Mouse (Mus musculus): ENCODE results near the gene Mydgf.

The Mydgf gene

GRCm38 (mm10) chr17:56194357-56194756 is 10.6 kb upstream of the Mydgf start:
- no peak for DNase-seq (ENCODE audit: low read depth)

GRCm38 (mm10) chr17:56191266-56191665 is 7.5 kb upstream of the Mydgf start:
- no peak for DNase-seq (ENCODE audit: low read depth)

GRCm38 (mm10) chr17:56185281-56186141 is 1.8 kb upstream of the Mydgf start:
- no peak for DNase-seq (ENCODE audit: low read depth)

- peak; percentile 48 for DNase-seq (ENCODE audit: low read depth)
Observed at GRCm38 (mm10) chr17:56182975-56183657, 604 bp downstream of the Mydgf start.

DNA sequence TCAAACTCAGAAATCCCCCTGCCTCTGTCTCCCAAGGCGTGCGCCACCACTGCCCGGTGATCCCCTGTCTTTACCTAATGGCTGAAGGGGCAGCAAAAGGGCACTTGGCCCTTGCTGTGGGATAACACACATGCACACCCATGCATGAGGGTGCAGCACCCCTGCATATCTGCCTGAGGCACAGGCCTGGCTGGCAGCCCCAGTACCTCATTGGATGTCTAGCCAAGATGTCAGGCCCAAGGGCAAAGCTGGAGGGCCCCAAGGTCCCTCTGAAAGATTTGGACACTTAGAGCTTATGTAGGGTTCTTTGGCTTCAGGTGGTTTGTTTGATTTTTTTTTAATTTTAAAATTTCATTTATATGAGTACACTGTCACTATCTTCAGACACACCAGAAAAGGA is 8.3 kb downstream of the Mydgf start:
- DNase-seq (ENCODE audit: low read depth): no peak

GRCm38 (mm10) chr17:56173401-56174046 is 10.2 kb downstream of the Mydgf start:
- DNase-seq (ENCODE audit: low read depth): no peak

DNA sequence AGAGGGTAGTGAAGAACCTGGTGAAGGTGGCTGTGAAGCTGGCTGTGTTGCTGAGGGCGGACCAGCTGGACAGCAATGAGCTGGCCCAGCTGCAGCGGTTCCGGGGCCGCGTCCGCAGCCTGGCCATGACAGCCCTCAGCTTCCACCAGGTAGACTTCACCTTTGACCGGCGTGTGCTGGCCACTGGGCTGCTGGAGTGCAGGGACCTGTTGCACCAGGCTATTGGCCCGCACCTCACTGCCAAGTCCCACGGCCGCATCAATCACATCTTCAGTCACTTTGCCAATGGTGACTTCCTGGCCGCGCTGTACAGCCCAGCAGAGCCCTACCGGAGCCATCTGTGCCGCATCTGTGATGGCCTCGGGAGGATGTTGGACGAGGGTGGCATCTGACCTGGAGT is 11.8 kb downstream of the Mydgf start:
- no peak for DNase-seq (ENCODE audit: low read depth)

GRCm38 (mm10) chr17:56171456-56171855 is 12.3 kb downstream of the Mydgf start:
- no peak for DNase-seq (ENCODE audit: low read depth)

GRCm38 (mm10) chr17:56170636-56171035 is 13.1 kb downstream of the Mydgf start:
- no peak for DNase-seq (ENCODE audit: low read depth)

DNA sequence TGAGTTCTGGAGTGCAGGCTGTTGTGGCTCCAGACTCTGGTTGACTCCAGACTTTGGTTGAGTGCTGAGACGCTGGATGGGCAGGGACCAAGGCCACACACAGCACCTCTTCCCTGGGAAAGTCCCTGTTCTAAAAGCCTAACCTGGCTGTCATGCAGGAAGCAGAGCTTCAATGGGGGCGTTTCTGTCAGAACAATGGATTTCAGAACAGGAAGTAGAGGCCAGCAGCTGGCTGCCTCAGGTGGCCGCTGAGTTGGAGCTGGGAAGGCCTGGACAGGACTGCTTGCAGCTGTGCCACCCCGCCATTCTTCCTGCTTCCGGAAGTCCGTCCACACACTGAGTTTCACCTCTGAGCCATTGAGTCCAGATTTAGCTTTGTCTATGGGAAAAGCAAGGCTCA is 13.9 kb downstream of the Mydgf start:
- DNase-seq (ENCODE audit: low read depth): peak; percentile 53

DNA sequence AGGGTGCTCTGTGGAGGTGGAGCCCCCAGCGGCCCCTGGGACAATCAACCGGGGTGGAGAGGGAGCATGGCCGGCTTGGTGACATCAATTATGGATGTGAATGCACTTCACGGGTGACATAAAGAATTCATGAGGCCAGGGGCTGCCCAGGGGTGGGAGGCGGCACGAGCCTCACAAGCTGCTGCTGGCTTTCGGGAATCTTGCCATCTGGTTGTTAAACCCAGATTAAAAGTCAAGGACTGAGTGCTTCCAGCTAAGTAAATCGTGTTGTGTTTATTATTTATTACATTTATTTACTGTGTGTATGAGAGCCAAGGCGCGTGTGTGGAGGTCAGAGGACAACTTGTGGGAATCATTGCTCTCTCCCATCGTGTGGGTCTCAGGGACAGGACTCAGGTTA is 18.0 kb downstream of the Mydgf start:
- DNase-seq (ENCODE audit: low read depth): no peak

DNA sequence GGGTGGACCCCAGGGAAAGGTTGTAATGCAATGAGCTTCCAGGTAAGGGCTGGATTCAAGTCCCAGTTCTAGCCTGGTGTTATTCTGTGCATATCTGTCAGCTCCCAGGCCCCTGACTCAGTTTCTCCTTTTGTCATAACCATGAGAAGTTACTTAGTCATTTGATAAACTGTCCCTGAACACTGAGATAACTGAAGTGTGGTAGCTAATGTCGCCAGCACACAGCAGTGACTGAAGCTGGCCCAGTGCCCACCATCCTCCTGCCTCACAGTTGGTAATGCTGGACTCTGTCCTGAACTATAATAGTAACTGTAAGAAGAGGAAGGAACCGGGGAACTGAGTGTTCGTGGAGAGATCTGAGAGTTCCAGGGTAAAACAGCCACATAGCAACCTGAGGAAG is 19.2 kb downstream of the Mydgf start:
- DNase-seq (ENCODE audit: low read depth): no peak

GRCm38 (mm10) chr17:56163523-56164102 is 20.1 kb downstream of the Mydgf start:
- peak; percentile 93 for DNase-seq (ENCODE audit: low read depth)

- DNase-seq (ENCODE audit: low read depth): peak; percentile 96
Observed at GRCm38 (mm10) chr17:56162231-56162774, 21.4 kb downstream of the Mydgf start, which contains the start of gene Tnfaip8l1. Gene Tnfaip8l1 (plus strand): TSS chr17:56162477.

DNA sequence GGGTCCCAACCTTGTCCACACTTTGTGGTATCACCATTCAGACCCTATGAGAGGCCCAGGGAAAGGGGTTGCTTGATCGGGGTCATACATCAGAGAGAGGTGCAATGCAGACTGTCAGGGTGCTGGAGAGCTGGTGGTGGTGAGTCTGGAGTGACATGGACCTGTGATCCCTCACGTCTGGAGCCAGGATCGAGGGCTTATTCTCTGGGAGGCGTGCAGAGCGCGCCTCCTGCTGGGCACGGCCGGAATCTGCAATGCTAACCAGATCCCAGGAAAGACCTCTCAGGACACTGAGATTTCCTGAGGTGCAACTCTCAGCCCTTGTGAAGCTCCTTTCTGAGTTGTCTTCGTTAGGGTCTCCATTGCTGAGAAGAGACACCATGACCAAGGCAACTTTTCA is 24.0 kb downstream of the Mydgf start:
- peak; percentile 73 for DNase-seq (ENCODE audit: low read depth)

- no peak for DNase-seq (ENCODE audit: low read depth)
Observed at GRCm38 (mm10) chr17:56153643-56154042, 30.1 kb downstream of the Mydgf start.

DNA sequence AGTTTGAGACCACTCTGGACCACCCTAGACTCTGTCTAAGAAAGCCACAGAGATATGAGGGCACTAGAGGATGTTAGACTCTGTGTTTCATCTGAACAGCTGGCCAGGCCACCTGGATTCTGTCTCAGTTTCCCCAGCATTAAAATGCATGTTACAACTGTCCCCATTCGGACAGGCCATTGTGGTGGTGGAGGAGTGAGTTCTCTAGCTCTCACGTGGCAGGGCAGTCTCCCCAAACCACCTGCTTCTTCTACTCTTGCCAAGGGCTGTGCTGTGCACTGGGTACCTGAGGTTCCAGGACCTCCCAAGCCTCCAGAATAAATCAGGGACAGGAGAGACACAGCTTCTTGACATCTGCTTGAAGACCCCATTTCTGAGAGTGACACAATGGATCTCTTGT is 33.8 kb downstream of the Mydgf start:
- no peak for DNase-seq (ENCODE audit: low read depth)

GRCm38 (mm10) chr17:56148790-56149618 is 34.7 kb downstream of the Mydgf start:
- DNase-seq (ENCODE audit: low read depth): no peak

DNA sequence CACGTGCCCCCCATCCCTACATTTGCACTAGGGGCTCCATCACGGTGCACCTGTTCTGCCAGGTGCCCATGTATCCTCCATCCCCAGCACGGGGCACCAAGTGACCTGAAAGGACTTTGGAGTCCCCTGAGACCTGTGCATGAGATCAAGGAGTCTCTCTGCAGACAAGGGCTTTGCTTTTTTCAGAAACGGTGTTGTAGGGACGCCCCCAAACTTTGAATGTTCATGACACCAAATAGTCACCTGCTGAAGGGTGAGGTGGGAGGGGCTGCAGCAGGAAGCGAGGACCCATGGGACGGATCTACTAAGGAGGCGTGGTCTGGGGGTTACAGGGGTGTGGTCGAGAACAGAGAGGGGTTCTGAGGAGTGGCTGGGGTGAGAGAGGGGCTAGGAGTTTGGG is 35.4 kb downstream of the Mydgf start:
- no peak for DNase-seq (ENCODE audit: low read depth)

DNA sequence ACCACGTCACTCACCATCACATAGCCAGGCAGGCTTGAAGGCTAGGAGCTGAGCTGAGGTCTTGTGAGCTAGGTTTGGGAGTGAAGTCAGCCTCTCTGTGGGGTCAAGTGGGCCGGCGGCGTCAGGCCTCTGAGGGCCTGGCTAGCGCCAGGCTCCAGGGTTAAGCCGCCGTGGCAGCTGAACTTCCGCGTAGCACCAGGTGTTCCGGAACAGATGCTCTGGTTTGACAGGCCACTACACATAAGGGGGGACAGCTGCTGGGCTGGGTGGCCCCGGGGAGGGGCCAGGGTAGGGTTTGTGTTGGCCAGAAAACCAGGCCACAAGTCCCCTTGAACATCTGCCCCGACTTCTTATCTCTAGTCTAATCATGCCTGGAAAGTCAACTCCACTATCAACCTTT is 36.3 kb downstream of the Mydgf start:
- no peak for DNase-seq (ENCODE audit: low read depth)

DNA sequence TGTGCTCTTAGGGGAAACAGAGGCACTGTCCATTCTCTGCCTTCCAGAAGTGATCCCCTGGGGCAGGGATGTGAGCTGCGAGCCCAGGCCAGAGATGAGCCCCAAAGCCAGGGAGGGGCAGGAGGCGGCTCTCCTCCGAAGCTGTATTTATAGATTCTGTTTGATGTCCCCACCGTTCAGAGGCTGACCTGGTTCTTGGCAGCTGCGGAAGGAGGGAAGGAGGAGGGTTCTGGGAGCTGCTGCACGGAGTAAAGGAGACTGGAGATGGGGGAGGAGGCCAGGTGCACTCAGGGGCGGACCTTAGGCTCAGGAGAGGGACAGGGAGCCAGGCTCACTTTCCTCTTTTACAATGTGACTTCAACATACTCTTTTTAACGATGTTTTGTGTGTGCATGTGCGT is 37.6 kb downstream of the Mydgf start:
- no peak for DNase-seq (ENCODE audit: low read depth)

All from induced T-regulatory cell, adult 2 months (primary cell).